Mouse (Mus musculus): ENCODE measurements around the gene Mxra8. TPM values are rescaled to one million over a fixed set of nuclear protein-coding genes. Genes with fewer than 3 reads are reported as not detected.

Mxra8 gene
- polyA plus RNA-seq, 1 experiment from 2014 or later, result 29.3 TPM

- no peaks in the 10 kb centered on the region for H3K27me3 ChIP-seq
- H3K9ac ChIP-seq, result no peak overlapping the region
- H3K27ac ChIP-seq (replicated peaks), result no peak overlapping the region
- 94% methylated on average over 7 of the region's 7 CpGs for WGBS
- no peak overlapping the region for H3K4me3 ChIP-seq
- peaks cover 50% of the 10 kb centered on the region for H3K36me3 ChIP-seq
- H3K4me1 ChIP-seq (replicated peaks), result peaks cover 33% of the 10 kb centered on the region
- H3K4me2 ChIP-seq, result no peak overlapping the region
- no peaks in the 10 kb centered on the region for H3K9me3 ChIP-seq
- no peak for ATAC-seq (ENCODE audit: low read depth)
Observed at GRCm38 (mm10) chr4:155871404-155871803, 31.9 kb downstream of the Mxra8 start.

DNA sequence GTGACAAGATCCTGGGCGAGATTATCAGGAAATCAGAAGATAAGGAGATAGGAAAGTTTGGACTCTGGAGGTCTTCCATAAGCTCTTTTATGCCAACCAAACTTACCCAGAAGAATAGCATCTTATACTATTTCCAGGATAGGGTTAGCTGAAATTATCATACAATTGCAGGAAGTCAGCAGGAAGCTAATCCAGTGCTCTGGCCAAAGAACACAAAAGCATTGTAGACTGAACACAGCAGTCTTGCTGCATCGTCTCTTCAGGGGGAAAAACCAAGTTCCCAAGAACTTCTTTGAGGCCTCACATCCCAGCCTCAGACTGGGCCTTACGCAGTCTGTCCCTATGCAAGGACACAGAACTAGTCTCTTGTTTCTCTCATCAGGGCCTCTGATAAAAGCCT, 44.1 kb downstream of the Mxra8 start:
- no peak overlapping the region for H3K4me2 ChIP-seq
- peaks cover 51% of the 10 kb centered on the region for H3K36me3 ChIP-seq
- H3K4me3 ChIP-seq, result no peak overlapping the region
- H3K9ac ChIP-seq, result no peak overlapping the region
- H3K27ac ChIP-seq (replicated peaks), result no peak overlapping the region
- WGBS, result 81% methylated on average over 3 of the region's 3 CpGs
- no peaks in the 10 kb centered on the region for H3K4me1 ChIP-seq (replicated peaks)
- H3K27me3 ChIP-seq, result no peaks in the 10 kb centered on the region
- no peak for ATAC-seq (ENCODE audit: low read depth)
- no peaks in the 10 kb centered on the region for H3K9me3 ChIP-seq

- no peak overlapping the region for H3K4me3 ChIP-seq
- H3K4me1 ChIP-seq (replicated peaks), result peaks cover 17% of the 10 kb centered on the region
- ATAC-seq (ENCODE audit: low read depth), result no peak
- H3K27ac ChIP-seq (replicated peaks), result no peak overlapping the region
- no peak overlapping the region for H3K9ac ChIP-seq
- WGBS, result 91% methylated on average over 5 of the region's 5 CpGs
- H3K36me3 ChIP-seq, result peaks cover 59% of the 10 kb centered on the region
- H3K9me3 ChIP-seq, result no peaks in the 10 kb centered on the region
- H3K27me3 ChIP-seq, result no peaks in the 10 kb centered on the region
- no peak overlapping the region for H3K4me2 ChIP-seq
Observed at GRCm38 (mm10) chr4:155886330-155886729, 46.9 kb downstream of the Mxra8 start.

DNA sequence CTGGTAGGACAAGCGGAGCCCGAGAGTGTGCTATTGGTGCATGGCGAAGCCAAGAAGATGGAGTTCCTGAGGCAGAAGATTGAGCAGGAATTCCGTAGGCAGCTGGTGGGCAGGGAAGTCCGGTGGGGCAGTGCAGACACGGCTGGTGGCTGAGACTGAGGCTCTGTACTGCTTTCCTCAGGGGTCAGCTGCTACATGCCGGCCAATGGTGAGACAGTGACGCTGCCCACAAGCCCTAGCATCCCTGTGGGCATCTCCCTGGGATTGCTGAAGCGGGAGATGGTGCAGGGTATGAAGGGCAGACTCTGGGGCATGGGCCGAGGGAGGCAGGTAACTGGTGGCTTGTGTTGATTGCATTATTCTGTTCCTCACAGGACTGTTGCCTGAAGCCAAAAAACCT, 48.2 kb downstream of the Mxra8 start:
- ATAC-seq (ENCODE audit: low read depth), result no peak
- no peak overlapping the region for H3K27ac ChIP-seq (replicated peaks)
- no peaks in the 10 kb centered on the region for H3K9me3 ChIP-seq
- no peak overlapping the region for H3K4me3 ChIP-seq
- no peaks in the 10 kb centered on the region for H3K27me3 ChIP-seq
- H3K4me2 ChIP-seq, result no peak overlapping the region
- H3K36me3 ChIP-seq, result peaks cover 59% of the 10 kb centered on the region
- 91% methylated on average over 10 of the region's 10 CpGs for WGBS
- peaks cover 19% of the 10 kb centered on the region for H3K4me1 ChIP-seq (replicated peaks)
- H3K9ac ChIP-seq, result no peak overlapping the region

- H3K9ac ChIP-seq, result no peak overlapping the region
- H3K36me3 ChIP-seq, result peaks cover 59% of the 10 kb centered on the region
- 96% methylated on average over 9 of the region's 9 CpGs for WGBS
- no peak overlapping the region for H3K27ac ChIP-seq (replicated peaks)
- H3K4me3 ChIP-seq, result no peak overlapping the region
- no peaks in the 10 kb centered on the region for H3K27me3 ChIP-seq
- H3K4me2 ChIP-seq, result no peak overlapping the region
- H3K9me3 ChIP-seq, result no peaks in the 10 kb centered on the region
- H3K4me1 ChIP-seq (replicated peaks), result peaks cover 24% of the 10 kb centered on the region
- no peak for ATAC-seq (ENCODE audit: low read depth)
Observed at GRCm38 (mm10) chr4:155888181-155888580, 48.7 kb downstream of the Mxra8 start.

- WGBS, result 84% methylated on average over 5 of the region's 5 CpGs
Observed at GRCm38 (mm10) chr4:155889316-155889715, 49.8 kb downstream of the Mxra8 start.

GRCm38 (mm10) chr4:155891011-155891471, 51.6 kb downstream of the Mxra8 start:
- no peak for ATAC-seq (ENCODE audit: low read depth)
- Histone ChIP-seq H3K9me3 (no peaks in the 10 kb centered on the region), H3K36me3 (peaks cover 42% of the 10 kb centered on the region), H3K4me2 (peak overlapping the region; percentile 99), H3K4me3 (peak overlapping the region; percentile 88), H3K4me1 (replicated peaks) (peaks cover 52% of the 10 kb centered on the region), H3K27me3 (no peaks in the 10 kb centered on the region), H3K27ac (replicated peaks) (peak overlapping the region; percentile 100), H3K9ac (peak overlapping the region; percentile 94)
- under 1% methylated on average over 34 of the region's 34 CpGs for WGBS

More at GRCm38 (mm10) chr4:155889316-155889715, 49.8 kb downstream of the Mxra8 start:
- no peak overlapping the region for H3K4me3 ChIP-seq
- no peak overlapping the region for H3K9ac ChIP-seq
- H3K27me3 ChIP-seq, result no peaks in the 10 kb centered on the region
- no peak overlapping the region for H3K4me2 ChIP-seq
- no peak overlapping the region for H3K27ac ChIP-seq (replicated peaks)
- no peaks in the 10 kb centered on the region for H3K9me3 ChIP-seq
- ATAC-seq (ENCODE audit: low read depth), result no peak
- H3K36me3 ChIP-seq, result peaks cover 55% of the 10 kb centered on the region
- H3K4me1 ChIP-seq (replicated peaks), result peaks cover 35% of the 10 kb centered on the region

- Histone ChIP-seq H3K4me1 (replicated peaks) (peaks cover 52% of the 10 kb centered on the region), H3K27ac (replicated peaks) (peak within 1 kb of the TSS; percentile 100)
- WGBS, result under 1% methylated on average over 52 of the region's 52 CpGs
Observed at GRCm38 (mm10) chr4:155891551-155892001, 52.1 kb downstream of the Mxra8 start, which contains the start of the genes Pusl1 and Acap3. Gene Pusl1 (minus strand): TSS chr4:155891781. Gene Acap3 (plus strand): TSS chr4:155891822.

GRCm38 (mm10) chr4:155892017-155892416, 52.5 kb downstream of the Mxra8 start:
- peak overlapping the region; percentile 88 for H3K4me3 ChIP-seq
- H3K36me3 ChIP-seq, result peaks cover 42% of the 10 kb centered on the region
- H3K27ac ChIP-seq (replicated peaks), result peak overlapping the region; percentile 100
- H3K4me2 ChIP-seq, result peak overlapping the region; percentile 99
- peaks cover 52% of the 10 kb centered on the region for H3K4me1 ChIP-seq (replicated peaks)
- no peaks in the 10 kb centered on the region for H3K27me3 ChIP-seq
- ATAC-seq (ENCODE audit: low read depth), result peak; percentile 91
- WGBS, result 0% methylated on average over 49 of the region's 56 CpGs
- H3K9me3 ChIP-seq, result no peaks in the 10 kb centered on the region
- peak overlapping the region; percentile 94 for H3K9ac ChIP-seq

More at GRCm38 (mm10) chr4:155891551-155892001, 52.1 kb downstream of the Mxra8 start, which contains the start of the genes Pusl1 and Acap3:
- H3K9me3 ChIP-seq, result no peaks in the 10 kb centered on the region
- H3K4me2 ChIP-seq, result peak within 1 kb of the TSS; percentile 99
- peaks cover 42% of the 10 kb centered on the region for H3K36me3 ChIP-seq
- peak within 1 kb of the TSS; percentile 94 for H3K9ac ChIP-seq
- peak; percentile 82 for ATAC-seq (ENCODE audit: low read depth)
- H3K27me3 ChIP-seq, result no peaks in the 10 kb centered on the region
- peak within 1 kb of the TSS; percentile 88 for H3K4me3 ChIP-seq

DNA sequence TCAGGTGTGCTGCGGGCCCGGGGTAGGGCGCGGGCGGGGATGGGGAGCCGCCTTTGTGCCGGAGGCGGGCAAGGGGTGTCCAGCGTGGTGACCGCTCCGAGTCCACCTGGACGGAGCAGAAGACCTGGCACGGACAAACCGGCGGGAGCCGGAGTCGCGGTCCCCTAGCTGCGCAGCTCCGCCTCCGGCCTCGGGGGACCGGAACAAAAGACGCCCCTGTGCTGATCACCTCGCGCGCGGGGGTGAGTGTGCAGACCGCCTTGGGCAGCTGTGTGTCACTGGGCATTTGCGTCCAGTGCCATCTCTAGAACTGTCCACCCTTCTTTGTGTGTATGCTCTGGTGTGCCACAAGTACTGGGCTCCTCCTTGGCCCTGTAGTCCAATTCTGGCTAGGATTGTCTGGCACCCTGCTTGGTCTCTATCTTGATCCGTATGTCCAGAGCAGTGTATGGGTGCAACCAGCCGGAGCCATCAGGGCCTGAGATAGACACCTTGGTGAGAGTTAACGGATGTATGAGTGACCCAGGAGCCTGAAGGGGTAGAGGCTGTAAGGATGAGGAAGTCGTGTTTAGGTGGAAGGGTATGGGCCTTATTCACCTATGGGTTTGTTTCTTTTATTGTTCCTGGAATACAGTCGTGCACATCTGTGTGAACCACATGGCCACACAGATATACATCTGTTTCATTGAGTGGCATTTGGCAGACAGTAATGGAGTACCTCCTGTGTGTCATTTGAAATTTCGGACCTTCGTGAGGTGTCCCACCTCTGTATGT, 53.1 kb downstream of the Mxra8 start:
- Histone ChIP-seq H3K4me2 (peak overlapping the region; percentile 99), H3K4me1 (replicated peaks) (peaks cover 52% of the 10 kb centered on the region), H3K9ac (peak overlapping the region; percentile 94), H3K27me3 (no peaks in the 10 kb centered on the region), H3K4me3 (peak overlapping the region; percentile 88), H3K9me3 (no peaks in the 10 kb centered on the region), H3K36me3 (peaks cover 38% of the 10 kb centered on the region), H3K27ac (replicated peaks) (peak overlapping the region; percentile 100)
- ATAC-seq (ENCODE audit: low read depth), result peak; percentile 58
- 5% methylated on average over 37 of the region's 37 CpGs for WGBS

GRCm38 (mm10) chr4:155893212-155893690, 53.8 kb downstream of the Mxra8 start:
- no peaks in the 10 kb centered on the region for H3K27me3 ChIP-seq
- peaks cover 52% of the 10 kb centered on the region for H3K4me1 ChIP-seq (replicated peaks)
- H3K4me3 ChIP-seq, result peak overlapping the region; percentile 88
- peaks cover 35% of the 10 kb centered on the region for H3K36me3 ChIP-seq
- no peaks in the 10 kb centered on the region for H3K9me3 ChIP-seq
- WGBS, result 73% methylated on average over 8 of the region's 8 CpGs
- H3K4me2 ChIP-seq, result peak overlapping the region; percentile 99
- ATAC-seq (ENCODE audit: low read depth), result no peak
- H3K9ac ChIP-seq, result peak overlapping the region; percentile 94
- no peak overlapping the region; the same call in 1 of the 2 replicates for H3K27ac ChIP-seq (replicated peaks)

Measured in neural tube, embryonic 13.5 days (tissue).